Mouse (Mus musculus) kidney, adult 2 months (tissue): ENCODE measurements around the gene Reep3.

Source experiments
- CTCF ChIP-seq: fragments of 200-500 bp; conservative IDR thresholded peaks from 2 replicates; pipeline ENCODE4 v1.5.1; 2011; ENCODE audit warnings: low read depth, mild to moderate bottlenecking, control low read depth, low read length, moderate library complexity, mixed read lengths; ENCODE audit not compliant: insufficient read depth, insufficient read length
- POLR2A ChIP-seq: fragments of 200-500 bp; IDR thresholded peaks from one replicate; pipeline ENCODE4 v1.6.1; 2011; ENCODE audit warnings: low read depth, low read length, control low read depth

DNA sequence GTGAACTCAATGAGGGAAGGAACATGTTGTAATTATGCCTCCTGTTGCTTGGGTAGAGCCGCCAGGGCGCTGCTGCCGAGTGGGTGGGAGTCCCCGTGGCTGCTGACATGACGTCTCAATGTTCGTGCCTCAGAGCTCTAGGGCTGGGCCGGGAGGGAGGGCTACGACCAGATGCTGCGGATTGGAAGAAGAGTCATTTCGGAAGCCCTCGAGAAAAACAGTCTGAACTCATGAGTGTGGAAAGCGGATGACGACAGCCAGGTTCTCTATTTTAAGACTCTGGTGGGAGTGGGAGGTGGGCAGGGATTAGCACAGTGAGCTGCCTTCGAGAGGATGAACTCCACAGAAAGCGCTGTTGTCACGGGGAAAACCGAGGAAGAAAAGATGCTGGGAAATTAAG lies 57.7 kb downstream of the Reep3 start:
- no peak for TF ChIP-seq CTCF
- no peak for TF ChIP-seq POLR2A
